Mouse (Mus musculus): ENCODE results near the gene Psma3. TPM values are rescaled to one million over a fixed set of nuclear protein-coding genes. Genes with fewer than 3 reads are reported as not detected.

The Psma3 gene
- total RNA-seq (2022), result 100 to 1,000 TPM; 192 to 221 (median 205) TPM

DNA sequence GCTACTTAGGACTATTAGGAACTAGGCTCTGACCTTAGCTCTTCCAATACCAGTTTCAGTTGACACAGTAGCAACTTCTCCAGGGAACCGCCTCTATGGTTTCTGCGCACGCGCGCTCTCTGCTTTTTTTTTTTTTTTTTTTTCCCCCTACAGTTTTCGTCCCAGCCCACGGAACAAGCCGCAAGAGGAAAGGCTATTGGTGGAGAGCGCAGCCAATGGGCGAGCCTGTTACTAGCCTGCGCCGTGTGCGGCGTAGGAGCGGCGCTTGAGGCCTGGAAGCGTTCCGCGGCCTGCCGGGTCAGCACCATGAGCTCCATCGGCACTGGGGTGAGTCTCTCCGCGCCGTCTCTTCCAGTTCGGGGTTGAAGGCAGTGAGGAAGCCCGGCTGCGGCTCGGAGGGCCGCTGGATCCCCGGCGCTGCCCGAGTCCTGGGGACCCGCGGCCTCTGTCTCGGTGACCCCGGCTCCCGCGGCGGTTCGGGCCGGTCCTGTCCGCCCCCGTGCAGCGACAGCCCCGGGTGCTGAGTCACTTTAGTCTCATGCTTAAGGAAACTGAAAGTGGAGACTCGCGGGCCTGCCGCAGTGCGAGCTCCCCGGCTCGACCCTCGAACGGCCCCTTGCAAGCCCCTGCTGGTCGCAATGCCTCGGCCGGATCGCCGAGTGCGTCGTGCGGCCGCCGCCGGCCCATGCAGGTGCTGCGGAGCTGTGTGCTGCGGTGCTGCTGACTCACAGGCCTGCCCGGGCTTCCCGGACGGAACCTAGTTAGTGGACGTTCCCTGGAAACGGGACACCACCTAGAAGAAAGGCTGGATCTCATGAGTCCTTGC lies at the start of gene Psma3:
Gene Psma3 (plus strand): TSS at position 181 of the 826 bp plus-strand sequence.
- peak; percentile 73 to 90 for DNase-seq (ENCODE audit: low spot score in 2 of 2)

DNA sequence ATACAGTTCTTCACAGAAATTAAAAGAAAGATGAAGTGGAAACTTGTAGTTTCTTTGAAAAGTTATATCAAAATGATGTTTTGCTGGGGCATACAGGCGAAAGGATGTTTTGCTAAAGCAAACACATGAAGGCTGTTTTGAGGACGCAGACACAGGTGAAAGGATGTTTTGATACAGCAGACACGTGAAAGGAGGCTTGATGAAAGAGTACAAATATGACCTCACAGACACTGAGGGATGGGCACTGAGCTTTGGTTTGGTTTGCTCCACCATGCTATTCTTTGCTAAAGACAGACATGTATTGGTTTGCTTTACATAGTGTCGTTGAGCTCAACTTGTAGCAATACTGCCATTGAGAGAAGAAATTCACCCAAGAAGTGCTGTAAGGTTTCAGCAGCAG lies 44.6 kb upstream of the Psma3 start:
- no peak for DNase-seq (ENCODE audit: low spot score in 2 of 2)

DNA sequence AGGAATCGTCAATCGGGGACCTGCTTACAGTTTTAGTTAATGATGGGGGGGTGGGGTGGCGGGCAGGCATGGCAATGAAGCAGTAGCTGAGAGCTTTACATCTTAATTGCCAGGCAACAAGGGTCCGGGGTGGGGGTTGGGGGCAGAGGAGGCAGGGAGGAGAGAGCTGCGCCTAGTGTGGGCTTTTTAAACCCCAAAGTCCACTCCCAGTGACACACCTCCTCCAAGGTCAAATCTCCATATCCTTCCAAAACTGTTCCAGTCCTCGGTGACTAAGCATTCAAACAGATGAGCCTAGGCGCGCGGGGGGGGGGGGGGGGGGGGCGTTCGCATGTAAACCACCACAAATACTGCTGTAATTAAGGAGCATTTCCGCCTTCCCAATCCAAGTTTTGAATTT lies 37.3 kb upstream of the Psma3 start:
- no peak for DNase-seq (ENCODE audit: low spot score in 2 of 2)

DNA sequence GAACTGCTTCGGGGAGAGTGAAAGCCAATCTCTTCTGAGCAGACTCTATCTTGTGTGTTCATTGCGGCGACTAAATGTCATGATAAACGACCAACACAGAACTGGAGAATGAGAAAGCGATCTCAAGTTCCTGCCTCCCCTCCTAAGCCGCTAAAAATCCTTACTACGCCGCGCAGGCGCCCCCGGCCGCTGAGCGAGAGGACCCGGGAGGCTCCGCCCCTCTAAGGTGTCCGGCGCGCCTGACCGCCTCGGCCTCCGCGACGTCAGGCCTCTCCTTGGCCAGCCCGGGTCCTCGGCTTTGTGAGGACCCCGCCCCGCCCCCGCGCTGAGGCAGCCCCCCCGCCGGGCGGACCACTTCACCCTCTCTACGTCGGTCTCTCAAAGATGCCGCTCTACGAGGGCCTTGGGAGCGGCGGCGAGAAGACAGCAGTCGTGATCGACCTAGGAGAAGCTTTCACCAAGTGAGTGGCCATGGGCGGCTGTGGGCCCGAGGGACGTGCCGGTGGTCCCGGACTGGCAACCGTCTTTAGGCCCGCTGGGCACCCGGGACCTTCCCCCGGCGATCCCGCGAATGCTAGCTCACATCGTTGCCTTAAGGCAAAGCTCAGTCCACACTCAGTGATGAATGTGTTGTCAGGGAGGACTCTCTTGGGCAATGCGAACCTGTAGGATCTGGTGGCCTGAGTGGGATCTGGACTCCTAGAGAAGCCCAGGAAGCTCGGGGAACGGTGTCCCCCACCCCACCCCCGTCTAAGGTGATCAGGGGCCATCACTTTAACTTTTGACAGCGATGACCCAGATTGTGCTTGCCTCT lies 36.6 kb upstream of the Psma3 start, which contains the start of gene Actr10:
Gene Actr10 (plus strand): TSS at position 287 of the 814 bp plus-strand sequence.
- DNase-seq (ENCODE audit: low spot score in 2 of 2), result peak; percentile 76 to 90

DNA sequence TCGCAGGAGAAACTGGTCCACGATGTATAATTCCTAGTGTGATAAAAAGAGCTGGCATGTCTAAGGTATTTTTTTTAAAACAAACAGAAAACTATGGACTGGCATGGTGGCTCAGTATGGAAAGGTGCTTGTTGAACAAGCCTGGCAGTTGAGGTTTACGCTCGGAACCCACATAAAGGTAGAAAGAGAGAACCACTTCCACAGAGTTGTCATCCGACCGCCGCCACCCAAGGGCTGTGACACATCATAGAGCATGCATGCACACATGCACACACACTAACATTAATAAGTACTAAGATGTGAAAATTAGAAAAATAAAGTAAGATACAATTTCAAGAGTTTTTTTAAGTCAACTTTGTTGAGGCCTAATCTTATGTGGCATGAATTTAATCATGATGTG lies 33.6 kb upstream of the Psma3 start:
- DNase-seq (ENCODE audit: low spot score in 2 of 2), result no peak

DNA sequence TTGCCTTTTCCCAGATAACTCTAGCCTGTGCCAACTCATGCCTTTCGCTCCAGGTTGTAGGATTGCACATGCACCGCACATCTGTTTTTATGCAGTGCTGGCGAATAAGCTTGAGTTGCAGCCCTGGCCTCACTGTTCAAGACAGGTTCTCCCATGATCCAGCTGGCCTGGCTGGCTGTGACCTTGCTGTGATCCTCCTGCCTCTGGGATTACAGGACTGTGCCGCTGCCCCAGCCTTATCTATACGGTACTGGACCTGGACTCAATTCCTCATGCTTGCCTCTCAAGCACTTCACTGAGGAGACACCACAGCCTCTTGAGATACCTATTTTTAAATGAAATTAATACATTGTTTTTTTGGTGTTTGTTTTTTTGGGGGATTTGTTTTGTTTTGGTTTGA lies 30.2 kb upstream of the Psma3 start:
- DNase-seq (ENCODE audit: low spot score in 2 of 2), result no peak

DNA sequence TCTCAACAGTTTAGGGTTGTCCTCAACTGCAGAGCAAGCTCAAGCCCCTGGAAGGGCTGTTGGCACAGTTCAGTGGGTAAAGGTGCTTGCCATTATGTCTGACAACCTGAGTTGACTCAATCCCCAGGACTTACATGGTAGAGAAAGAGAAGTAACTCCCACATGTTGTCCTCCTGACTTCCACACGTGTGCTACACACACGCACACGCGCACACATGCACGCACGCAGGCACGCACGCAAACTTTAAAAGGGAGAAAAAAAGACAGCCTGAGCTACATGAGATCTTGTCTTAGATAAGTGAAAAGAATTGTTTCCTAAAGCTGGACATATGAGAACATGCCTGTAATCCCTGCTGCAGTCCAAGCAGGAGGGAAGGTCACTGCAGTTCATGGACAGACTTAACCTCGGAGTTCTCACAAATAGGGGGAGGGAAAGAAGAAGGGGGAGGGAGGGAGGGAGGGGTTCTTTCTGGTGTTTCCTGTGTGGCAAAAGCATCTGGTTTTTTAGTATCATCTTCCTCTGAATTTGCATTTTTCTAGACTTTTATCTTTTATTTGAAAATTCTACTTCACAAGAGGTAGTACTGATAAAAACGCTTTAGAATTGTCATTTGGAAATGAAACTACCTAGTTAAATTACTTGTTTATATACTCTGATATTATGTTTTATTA lies 27.7 kb upstream of the Psma3 start:
- DNase-seq (ENCODE audit: low spot score in 2 of 2), result no peak

DNA sequence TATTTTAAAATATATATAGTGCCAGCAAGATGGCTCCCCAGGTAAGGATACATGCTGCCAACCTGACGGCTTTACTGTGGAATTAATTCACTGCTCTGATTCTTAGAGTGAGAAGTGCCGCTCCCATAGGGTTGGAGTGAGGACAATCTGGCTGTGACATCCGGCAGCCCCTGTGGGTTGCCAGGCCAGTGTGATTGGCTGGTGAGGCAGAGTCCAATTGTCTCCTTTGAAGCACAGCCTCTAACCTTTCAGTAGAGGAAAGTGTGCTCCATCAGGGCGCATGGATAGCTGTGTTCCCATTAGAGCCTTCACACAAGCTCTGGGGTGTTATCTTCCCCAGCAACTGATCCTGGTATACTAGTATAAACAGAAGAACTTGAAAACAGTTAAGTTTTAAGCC lies 15.8 kb upstream of the Psma3 start:
- DNase-seq (ENCODE audit: low spot score in 2 of 2), result no peak

DNA sequence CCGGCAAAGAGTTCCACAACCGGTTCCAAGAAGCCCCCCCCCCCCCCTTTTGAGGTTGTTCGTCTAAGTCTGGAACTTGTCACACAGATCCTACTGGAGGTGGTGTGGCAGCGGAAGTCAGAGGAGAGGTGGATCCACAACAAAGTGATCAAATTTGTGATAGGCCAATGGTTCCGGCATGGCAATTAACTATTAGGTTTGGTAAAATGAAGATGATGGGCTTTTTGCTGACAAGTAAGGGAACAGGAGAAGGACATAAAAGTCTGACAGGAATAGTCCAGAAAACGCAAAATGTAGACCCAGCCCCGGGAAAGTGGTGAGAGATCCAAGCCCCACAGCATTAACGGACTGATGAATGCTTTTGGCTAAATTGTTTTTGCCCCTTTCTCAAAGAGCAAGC lies 6.8 kb upstream of the Psma3 start:
- DNase-seq (ENCODE audit: low spot score in 2 of 2), result no peak

DNA sequence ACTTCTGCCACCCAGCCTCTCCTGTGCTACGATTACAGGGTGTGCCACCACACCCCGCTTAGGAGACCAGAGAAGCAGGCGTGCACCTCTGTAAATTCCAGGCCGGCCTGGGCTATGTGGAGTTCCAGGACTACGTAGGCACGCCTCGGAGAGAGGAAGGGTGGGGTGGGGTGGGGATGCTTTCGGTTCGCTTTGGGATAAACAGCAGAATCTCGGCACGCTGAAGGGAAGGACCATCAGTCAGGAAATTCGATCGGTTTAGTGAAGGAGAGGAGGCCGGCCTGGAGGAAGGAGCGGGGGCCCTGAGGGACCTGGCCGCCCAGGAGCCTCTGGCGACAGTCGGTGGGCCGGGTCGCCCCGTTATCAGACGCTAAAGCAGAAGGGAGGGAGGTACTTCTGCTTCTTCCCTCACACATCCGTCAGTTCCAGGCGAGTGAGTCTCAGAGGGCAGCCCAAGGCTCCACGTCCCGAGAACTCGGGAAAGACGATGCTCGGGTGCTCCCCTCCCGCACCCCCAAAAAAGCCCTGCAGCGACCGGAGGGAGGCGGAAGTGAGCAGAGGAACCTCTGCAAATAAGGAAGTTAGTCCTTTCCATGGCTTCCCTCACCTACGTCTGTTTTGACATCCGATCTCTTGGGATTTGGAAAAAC lies 6.2 kb upstream of the Psma3 start:
- DNase-seq (ENCODE audit: low spot score in 2 of 2), result peak; percentile 66 to 67

DNA sequence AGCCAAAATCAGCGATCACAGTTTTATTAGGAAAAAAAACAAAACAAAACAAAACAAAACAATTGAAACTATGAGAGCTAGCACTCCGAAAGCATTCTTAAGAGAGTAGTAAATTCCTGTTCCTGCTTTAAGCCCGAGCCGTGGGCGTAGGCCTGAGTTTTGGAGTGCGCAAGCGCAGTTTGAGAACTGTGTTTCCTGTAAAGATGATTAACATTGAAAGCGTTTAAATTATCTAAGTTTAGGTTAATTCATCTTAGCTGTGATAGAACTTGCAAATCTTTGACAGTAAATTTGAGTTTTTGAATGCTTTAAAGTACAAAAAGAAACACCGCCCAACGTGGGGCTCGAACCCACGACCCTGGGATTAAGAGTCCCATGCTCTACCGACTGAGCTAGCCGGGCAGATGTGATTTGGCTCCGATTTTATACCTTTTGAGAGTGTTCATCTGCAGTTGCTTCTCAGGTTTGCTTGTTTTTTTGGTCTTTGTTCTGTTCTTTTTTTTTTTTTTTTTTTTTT lies 5.6 kb upstream of the Psma3 start:
- DNase-seq (ENCODE audit: low spot score in 2 of 2), result peak; percentile 80 to 96

DNA sequence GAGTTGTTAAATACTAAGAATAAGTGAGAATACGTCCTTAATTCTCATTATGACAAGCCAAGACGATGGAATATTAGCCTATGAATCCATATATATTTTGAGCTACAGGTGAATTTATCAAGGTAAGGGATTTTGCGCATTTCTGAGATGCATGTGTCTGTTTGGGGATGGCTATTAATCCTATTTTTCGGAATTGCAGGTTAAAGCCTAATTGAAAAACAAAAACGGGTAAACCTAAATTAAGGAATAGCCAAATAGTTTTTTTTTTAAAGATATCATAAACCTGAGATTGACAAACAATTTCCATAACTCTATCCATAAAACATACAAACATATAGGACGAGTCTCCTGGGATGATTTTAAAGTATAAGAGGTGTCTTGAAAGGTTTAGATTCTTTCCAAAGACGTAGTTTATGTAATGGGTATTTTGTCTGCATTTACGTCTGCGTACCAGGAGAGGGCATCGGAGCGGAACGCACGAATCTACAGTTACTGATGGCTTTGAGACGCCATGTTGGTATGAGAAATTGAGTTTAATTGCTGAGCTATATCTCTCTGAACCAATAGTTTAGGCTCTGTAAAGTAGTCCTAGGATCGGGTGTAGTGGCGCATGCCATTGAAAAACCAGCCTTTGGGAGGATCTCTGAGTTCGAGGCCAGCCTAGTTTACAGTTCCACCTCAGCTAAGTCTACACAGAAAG lies 4.8 kb upstream of the Psma3 start:
- DNase-seq (ENCODE audit: low spot score in 2 of 2), result peak; percentile 48 to 54

DNA sequence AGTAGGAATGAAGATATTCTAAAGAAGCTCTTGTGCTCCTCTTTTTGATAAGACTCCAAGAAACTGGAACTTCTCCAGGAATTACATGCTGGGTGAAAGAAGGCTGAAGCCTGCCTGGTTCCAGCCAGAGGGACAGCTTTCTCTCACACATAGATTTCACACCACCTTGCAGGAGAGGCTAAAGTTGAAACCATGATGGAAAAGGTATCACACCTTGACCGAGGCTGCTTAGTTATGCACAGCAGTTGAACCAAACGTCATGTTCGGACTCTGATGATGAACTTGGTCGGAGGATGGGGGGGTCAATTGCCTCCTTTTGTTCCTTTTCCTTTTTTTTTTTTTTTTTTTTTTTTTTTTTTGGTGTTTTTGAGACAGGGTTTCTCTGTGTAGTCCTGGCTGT lies 590 bp upstream of the Psma3 start:
- no peak for DNase-seq (ENCODE audit: low spot score in 2 of 2)

DNA sequence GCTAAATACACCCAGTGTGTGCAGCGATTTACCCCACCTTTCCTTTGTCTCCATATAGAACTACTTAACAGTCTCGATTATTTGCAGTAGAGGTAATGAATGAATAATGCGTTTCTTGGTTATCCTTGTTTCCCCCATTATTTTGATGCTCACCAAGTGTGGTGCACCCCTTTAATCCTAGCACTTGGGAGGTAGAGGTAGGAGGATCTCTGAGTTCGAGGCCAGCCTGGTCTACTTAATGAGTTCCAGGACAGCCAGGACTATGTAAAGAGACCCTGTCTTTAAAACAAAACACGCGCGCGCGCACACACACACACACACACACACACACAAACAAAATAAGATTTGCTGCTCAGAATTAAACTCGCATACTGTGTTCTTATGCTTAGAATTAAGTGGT lies 985 bp downstream of the Psma3 start:
- no peak for DNase-seq (ENCODE audit: low spot score in 2 of 2)

DNA sequence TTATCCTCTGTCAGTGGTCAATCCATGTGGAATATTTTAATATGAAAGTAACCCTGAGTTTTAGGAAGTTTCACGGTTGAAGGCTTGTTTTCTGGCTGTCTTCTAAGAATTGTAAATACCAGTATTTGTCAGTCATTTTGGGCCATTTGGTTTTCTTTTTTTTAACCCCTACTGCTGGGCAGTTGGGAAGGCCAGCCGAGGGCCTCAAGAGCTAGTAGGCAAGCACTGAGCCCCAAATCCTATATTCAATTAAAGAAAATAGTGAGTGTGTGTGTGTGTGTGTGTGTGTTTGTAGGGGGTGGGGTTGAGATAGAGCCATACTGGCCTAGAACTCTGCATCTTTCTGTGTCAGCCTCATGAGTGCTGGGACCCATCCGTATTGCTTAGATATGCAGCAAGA lies 1.5 kb downstream of the Psma3 start:
- DNase-seq (ENCODE audit: low spot score in 2 of 2), result no peak

DNA sequence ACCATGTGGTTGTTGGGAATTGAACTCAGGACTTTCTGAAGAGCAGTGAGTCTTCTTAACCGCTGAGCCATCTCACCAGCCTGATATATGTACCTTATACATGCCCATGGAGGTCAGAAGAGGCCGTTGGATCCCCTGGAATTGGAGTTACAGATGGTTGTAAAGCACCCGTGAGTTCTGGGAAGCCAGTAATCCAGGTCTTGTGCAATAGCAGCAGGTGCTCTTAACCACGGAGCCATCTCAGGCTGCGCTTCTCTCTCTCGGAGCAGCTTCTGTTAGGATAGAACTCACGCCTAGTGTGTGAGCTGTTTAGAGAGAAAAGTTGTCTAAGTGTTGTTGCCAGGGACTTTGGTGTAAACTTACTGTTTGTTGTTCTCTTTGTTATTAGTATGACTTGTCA lies 3.9 kb downstream of the Psma3 start:
- DNase-seq (ENCODE audit: low spot score in 2 of 2), result no peak

DNA sequence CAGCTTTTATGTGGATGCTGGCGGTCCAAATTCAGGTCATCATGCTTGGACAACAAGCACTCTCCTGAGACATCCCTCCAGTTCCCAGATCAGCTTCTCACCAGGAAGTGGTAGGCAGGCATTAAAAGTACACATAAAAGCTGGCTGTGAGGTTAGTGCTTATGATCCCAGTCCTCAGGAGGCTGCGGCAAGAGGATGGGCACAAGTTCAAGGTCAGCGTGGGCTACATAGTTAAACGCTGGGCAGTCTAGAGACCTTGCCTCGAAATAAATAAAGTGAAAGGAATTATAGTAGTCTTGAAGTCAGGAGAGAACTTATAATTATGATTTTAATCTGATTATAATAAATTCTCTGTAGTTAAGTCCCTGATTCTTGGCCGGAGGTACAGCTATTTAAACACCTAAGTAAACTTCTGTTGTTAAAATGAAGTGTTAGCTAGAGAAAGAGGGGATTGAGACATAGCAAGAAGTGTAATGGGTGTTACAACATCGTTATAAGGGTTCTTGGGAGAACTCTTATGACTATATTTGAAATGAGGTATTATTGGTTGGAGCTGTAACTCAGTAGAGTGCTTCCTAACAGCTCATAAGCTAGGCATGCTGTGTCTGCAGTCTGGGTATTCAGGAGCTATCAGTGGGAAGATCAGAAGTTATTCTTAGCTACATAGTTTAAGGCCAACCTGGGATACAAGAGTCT lies 10.6 kb downstream of the Psma3 start:
- no peak for DNase-seq (ENCODE audit: low spot score in 2 of 2)

DNA sequence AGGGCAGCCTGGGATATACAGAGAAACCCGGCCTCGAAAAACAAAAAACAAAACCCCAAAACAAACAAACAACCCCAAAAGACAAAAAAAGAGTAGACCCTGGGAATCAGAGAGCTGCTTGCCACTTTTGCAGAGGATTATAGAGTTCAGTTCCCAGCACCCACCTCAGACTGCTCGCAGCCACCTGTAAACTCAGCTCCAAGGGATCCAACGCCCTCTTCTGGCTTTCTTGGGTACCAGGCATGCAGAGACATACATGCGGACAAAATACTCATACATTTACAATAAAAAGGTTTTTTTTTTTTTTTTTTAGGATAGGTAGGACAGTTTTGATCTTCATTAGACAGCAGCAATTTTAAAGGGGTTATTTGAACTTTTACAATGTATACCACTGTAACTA lies 22.8 kb downstream of the Psma3 start:
- no peak for DNase-seq (ENCODE audit: low spot score in 2 of 2)

DNA sequence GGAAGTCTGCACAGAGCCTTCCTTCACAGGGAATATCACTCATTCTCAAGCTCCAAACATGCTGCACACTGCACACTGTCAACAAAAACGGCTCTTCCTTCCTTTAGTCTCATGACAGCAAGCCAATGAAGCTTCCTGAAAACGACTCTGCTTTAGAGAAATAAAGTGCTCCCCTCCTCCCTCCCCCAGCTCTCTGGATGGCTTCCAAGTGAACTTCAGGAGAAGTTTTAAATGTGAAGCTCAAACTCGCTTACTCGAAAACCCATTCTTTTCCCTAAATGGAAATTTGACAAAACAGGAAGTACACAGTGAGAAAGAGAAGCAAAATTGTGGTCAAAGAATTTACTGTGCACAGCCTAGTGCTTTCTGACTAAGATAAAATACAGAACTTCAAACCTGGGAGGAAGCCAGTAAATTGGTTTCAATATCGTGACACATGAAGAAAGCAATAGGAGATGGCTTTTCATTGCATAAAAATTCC lies 25.0 kb downstream of the Psma3 start:
- DNase-seq (ENCODE audit: low spot score in 2 of 2), result no peak

DNA sequence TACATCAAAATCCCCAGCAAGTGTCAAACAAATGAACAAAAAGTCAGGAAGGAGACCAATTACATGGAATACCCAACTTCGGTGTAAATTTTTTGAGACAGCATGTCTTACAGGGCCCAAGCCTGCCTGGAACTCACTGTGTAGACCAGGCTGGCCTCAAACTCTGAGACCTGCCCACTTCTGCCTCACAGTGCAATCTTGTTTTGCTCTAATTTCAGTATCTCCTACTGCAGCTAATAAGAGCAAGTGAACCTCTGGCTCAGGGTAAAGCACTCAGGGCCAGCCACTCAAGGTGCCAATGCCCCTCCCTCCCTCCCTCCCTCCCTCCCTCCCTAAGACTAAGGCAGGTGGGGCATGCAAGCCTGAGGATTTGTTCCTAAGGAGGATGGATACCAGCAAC lies 25.9 kb downstream of the Psma3 start:
- DNase-seq (ENCODE audit: low spot score in 2 of 2), result no peak

Data from left cerebral cortex, adult 8-10 months (tissue).